Mouse (Mus musculus): ENCODE results near the gene Ano9. TPM values are rescaled to one million over a fixed set of nuclear protein-coding genes. Genes with fewer than 3 reads are reported as not detected.

Gene Ano9
- polyA plus RNA-seq, 1 experiment from 2014 or later: 17.9 TPM

DNA sequence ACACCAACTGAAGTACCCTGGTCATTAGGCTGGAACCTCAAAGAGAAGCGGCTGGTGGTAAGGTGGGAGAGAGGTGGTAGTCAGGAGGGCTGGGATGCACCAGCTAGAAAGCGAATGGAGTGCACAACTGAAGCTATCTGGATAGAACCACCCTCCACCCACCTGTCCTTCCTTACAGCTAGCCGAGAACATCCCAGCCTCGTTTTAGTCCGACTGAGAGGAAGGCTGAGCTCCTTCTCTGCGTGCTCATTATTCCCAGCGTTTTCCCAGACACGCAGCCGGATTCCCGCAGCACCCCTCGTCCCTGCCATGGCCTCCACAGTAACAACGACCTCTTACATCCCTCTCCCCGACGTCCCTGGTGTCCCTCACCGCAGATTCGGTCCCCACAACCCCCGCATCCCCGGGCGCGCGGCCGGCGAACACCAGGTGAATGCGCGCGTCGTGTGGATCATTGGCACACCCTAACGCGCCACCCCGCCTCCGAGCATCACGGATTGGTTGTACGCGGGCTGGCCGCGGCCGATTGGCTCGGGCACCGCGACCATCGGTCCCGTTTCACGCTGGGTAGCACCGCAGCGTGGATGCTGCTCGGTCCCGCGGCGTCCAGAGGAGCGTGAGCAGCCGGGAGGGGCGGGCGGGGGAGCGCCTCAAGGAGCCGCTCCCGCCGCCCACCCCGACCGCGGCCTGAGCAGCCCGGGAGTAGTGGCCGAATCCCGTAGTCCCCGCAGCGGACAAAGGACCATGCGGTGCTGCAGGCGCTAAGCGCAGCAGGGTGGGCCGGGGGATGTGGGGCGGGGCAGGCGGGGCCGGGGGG, 57.0 kb downstream of the Ano9 start, which contains the start of gene B4galnt4:
Gene B4galnt4 (plus strand): TSS at position 679 of the 817 bp plus-strand sequence.
- ATAC-seq (ENCODE audit: low FRiP score, low TSS enrichment): peak; percentile 80
- no peak for TF ChIP-seq EP300 (optimal IDR thresholded peaks at IDR 0.05)
- TF ChIP-seq CTCF (IDR thresholded peaks at IDR 0.05; ENCODE audit: low read depth): no peak
- Histone ChIP-seq H3K9me3 (ENCODE audit: control insufficient read depth, low read length) (no peaks in the 10 kb centered on the region), H3K4me1 (replicated peaks; ENCODE audit: control insufficient read depth, insufficient read depth) (0 out of 2 replicates have a peak, but pooled peaks cover 4% of the 10 kb centered on the region), H3K36me3 (ENCODE audit: control insufficient read depth, insufficient read depth, low read length) (no peaks in the 10 kb centered on the region), H3K27ac (replicated peaks) (no peak within 1 kb of the TSS), H3K9ac (ENCODE audit: low read length) (peak within 1 kb of the TSS; percentile 59), H3K4me3 (ENCODE audit: low read depth, low read length) (peak within 1 kb of the TSS; percentile 48), H3K4me2 (replicated peaks; ENCODE audit: low read depth) (peak within 1 kb of the TSS; percentile 97), H3K27me3 (ENCODE audit: control insufficient read depth, insufficient read depth, low read length) (no peaks in the 10 kb centered on the region)
- WGBS: 2% methylated on average over 52 of the region's 72 CpGs
- peak; percentile 82 for DNase-seq (ENCODE audit: low spot score)

DNA sequence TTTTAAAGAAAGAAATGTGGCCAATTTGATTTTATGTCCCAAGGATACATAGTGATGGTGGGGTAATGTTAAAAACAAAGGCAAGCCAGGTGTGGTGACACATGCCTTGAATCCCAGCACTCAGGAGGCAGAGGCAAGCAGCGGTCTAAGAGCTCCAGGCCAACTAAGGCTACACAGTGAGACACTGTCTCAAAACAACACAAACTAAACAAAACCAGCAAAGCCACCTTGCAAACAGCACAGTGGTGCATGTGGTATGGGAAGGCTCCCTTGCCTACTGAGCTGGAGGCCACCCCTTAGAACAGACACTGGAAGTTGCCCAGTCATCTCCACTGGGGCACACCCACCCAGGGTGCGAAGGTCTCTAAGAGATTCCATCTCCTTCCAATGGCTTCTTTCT, 57.7 kb downstream of the Ano9 start:
- Histone ChIP-seq H3K9ac (ENCODE audit: low read length) (no peak overlapping the region), H3K4me2 (replicated peaks; ENCODE audit: low read depth) (peak overlapping the region; percentile 97; the same call in 1 of the 2 replicates), H3K27me3 (ENCODE audit: control insufficient read depth, insufficient read depth, low read length) (no peaks in the 10 kb centered on the region), H3K4me1 (replicated peaks; ENCODE audit: control insufficient read depth, insufficient read depth) (0 out of 2 replicates have a peak, but pooled peaks cover 4% of the 10 kb centered on the region), H3K27ac (replicated peaks) (no peak overlapping the region), H3K9me3 (ENCODE audit: control insufficient read depth, low read length) (no peaks in the 10 kb centered on the region), H3K4me3 (ENCODE audit: low read depth, low read length) (no peak overlapping the region; the same call in 1 of the 2 replicates), H3K36me3 (ENCODE audit: control insufficient read depth, insufficient read depth, low read length) (no peaks in the 10 kb centered on the region)
- no peak for TF ChIP-seq EP300 (optimal IDR thresholded peaks at IDR 0.05)
- no peak for TF ChIP-seq CTCF (IDR thresholded peaks at IDR 0.05; ENCODE audit: low read depth)
- ATAC-seq (ENCODE audit: low FRiP score, low TSS enrichment) (0 out of 2 replicates have a peak, but pooled peaks have one; percentile 25), DNase-seq (ENCODE audit: low spot score) (no peak)
- WGBS: 62% methylated on average over 2 of the region's 2 CpGs

DNA sequence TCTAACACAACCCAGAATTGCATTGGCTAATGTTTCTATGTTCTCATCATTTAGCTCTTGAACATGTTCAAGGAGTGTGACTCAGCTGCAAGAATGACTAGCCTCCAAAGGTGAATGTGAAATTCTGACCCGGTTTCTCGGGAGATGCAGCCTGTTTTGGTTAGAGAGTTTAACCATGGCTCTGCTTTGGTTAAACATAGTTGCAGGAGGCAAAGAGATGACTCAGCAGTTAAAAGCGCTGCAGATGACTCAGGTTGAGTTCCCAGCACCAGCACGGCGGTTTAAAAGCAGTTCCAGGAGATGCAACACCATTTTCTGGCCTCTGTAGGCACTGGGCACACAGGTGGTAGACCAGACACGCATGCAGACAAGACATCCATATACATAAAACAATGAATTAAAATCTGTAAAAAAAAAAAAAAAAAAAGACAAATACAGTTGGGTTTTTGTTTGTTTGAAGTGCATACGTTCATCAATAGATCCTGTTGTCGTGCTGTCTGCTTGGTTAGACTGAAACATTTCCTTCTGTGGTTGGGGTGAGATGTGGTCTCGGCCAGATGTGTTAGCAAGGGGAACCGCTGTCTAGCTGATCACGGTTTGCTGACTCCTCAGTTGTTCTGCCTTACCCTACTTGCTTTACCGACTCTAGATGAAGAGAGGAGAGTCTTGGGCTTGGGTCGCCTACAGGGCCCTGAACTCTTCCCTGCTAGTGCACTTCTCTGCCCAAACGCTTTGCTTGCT, 58.8 kb downstream of the Ano9 start:
- Histone ChIP-seq H3K4me2 (replicated peaks; ENCODE audit: low read depth) (no peak overlapping the region), H3K27ac (replicated peaks) (no peak overlapping the region), H3K36me3 (ENCODE audit: control insufficient read depth, insufficient read depth, low read length) (no peaks in the 10 kb centered on the region), H3K9me3 (ENCODE audit: control insufficient read depth, low read length) (no peaks in the 10 kb centered on the region), H3K4me3 (ENCODE audit: low read depth, low read length) (no peak overlapping the region), H3K4me1 (replicated peaks; ENCODE audit: control insufficient read depth, insufficient read depth) (0 out of 2 replicates have a peak, but pooled peaks cover 4% of the 10 kb centered on the region), H3K27me3 (ENCODE audit: control insufficient read depth, insufficient read depth, low read length) (no peaks in the 10 kb centered on the region), H3K9ac (ENCODE audit: low read length) (no peak overlapping the region)
- ATAC-seq (ENCODE audit: low FRiP score, low TSS enrichment): no peak
- 87% methylated on average over 14 of the region's 14 CpGs for WGBS
- DNase-seq (ENCODE audit: low spot score): no peak
- no peak for TF ChIP-seq CTCF (IDR thresholded peaks at IDR 0.05; ENCODE audit: low read depth)
- TF ChIP-seq EP300 (optimal IDR thresholded peaks at IDR 0.05): no peak

DNA sequence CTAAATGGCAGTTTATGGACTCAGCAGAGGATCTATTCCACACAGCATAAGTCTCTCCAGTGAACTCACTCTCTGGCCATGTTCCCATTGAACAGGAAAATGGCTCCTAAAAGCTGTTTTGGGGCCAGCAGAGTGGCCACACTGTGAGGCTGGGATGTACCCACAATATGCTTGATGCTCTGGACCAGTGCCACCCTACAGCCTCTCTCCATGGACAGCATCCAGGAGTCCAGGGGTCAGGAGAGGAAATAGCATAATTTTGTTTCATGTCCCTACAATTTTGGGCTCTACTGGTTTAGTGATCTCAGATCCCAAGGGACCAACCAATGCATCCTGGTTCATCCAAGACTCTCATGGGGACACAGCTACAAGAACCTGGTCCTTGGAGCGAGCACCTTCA, 60.1 kb downstream of the Ano9 start:
- Histone ChIP-seq H3K27ac (replicated peaks) (no peak overlapping the region), H3K4me3 (ENCODE audit: low read depth, low read length) (no peak overlapping the region), H3K27me3 (ENCODE audit: control insufficient read depth, insufficient read depth, low read length) (no peaks in the 10 kb centered on the region), H3K36me3 (ENCODE audit: control insufficient read depth, insufficient read depth, low read length) (no peaks in the 10 kb centered on the region), H3K9me3 (ENCODE audit: control insufficient read depth, low read length) (no peaks in the 10 kb centered on the region), H3K4me1 (replicated peaks; ENCODE audit: control insufficient read depth, insufficient read depth) (0 out of 2 replicates have a peak, but pooled peaks cover 4% of the 10 kb centered on the region), H3K9ac (ENCODE audit: low read length) (no peak overlapping the region), H3K4me2 (replicated peaks; ENCODE audit: low read depth) (no peak overlapping the region)
- WGBS: 89% methylated on average over 1 of the region's 1 CpGs
- ATAC-seq (ENCODE audit: low FRiP score, low TSS enrichment): no peak
- no peak for TF ChIP-seq CTCF (IDR thresholded peaks at IDR 0.05; ENCODE audit: low read depth)
- TF ChIP-seq EP300 (optimal IDR thresholded peaks at IDR 0.05): no peak
- no peak for DNase-seq (ENCODE audit: low spot score)

DNA sequence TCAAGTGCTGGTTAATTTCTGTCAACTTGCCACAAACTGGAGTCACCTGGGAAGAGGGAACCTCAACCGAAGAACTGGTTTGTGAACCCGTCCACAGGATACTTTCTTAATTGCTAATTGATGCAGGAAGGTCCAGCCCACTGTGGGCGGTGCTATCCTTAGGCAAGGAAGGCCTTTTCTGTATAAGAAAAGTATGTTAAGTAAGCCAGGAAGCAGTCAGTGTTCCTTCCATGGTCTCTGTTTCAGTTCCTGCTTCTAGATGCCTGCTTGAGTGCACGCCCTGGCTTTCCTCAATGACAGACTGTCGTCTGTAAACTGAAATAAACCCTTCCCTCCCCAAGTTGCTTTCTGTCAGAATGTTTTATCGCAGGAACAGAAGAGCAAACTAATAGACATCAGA, 60.6 kb downstream of the Ano9 start:
- WGBS: 77% methylated on average over 6 of the region's 6 CpGs
- no peaks in the 10 kb centered on the region for H3K9me3 ChIP-seq (ENCODE audit: control insufficient read depth, low read length)

More for the DNA sequence above, 60.6 kb downstream of the Ano9 start:
- no peak overlapping the region for H3K9ac ChIP-seq (ENCODE audit: low read length)
- H3K4me3 ChIP-seq (ENCODE audit: low read depth, low read length): no peak overlapping the region
- H3K4me1 ChIP-seq (replicated peaks; ENCODE audit: control insufficient read depth, insufficient read depth): 0 out of 2 replicates have a peak, but pooled peaks cover 4% of the 10 kb centered on the region
- no peak overlapping the region for H3K4me2 ChIP-seq (replicated peaks; ENCODE audit: low read depth)
- H3K36me3 ChIP-seq (ENCODE audit: control insufficient read depth, insufficient read depth, low read length): no peaks in the 10 kb centered on the region
- H3K27me3 ChIP-seq (ENCODE audit: control insufficient read depth, insufficient read depth, low read length): no peaks in the 10 kb centered on the region
- H3K27ac ChIP-seq (replicated peaks): no peak overlapping the region
- no peak for ATAC-seq (ENCODE audit: low FRiP score, low TSS enrichment)
- DNase-seq (ENCODE audit: low spot score): no peak
- TF ChIP-seq EP300 (optimal IDR thresholded peaks at IDR 0.05) (no peak), CTCF (IDR thresholded peaks at IDR 0.05; ENCODE audit: low read depth) (no peak)
